Mouse (Mus musculus): ENCODE results near the gene Metap2.
"Not testable (repeated sequence)": the region's sequence is repeated elsewhere in the genome, so short reads cannot be mapped to it uniquely, and the experiment has no call there.

Gene Metap2

GRCm38 (mm10) chr10:93846706-93847105 lies 50.2 kb downstream of the Metap2 start:
- no peak for DNase-seq (ENCODE audit: low spot score in 2 of 2)

- not testable (repeated sequence) for DNase-seq (ENCODE audit: low spot score in 2 of 2)
Measured at GRCm38 (mm10) chr10:93835115-93835514, 61.8 kb downstream of the Metap2 start.

GRCm38 (mm10) chr10:93834394-93834745 lies 62.5 kb downstream of the Metap2 start:
- no peak for DNase-seq (ENCODE audit: low spot score in 2 of 2)

- peak in 1 of 2 experiments; percentile 29 for DNase-seq (ENCODE audit: low spot score in 2 of 2)
Measured at GRCm38 (mm10) chr10:93833699-93834393, 63.0 kb downstream of the Metap2 start.

GRCm38 (mm10) chr10:93833370-93833698 lies 63.6 kb downstream of the Metap2 start:
- no peak for DNase-seq (ENCODE audit: low spot score in 2 of 2)

- DNase-seq (ENCODE audit: low spot score in 2 of 2) = no peak
Measured at GRCm38 (mm10) chr10:93832811-93833210, 64.1 kb downstream of the Metap2 start.

- no peak for DNase-seq (ENCODE audit: low spot score in 2 of 2)
Measured at GRCm38 (mm10) chr10:93831730-93832574, 64.9 kb downstream of the Metap2 start.

- DNase-seq (ENCODE audit: low spot score in 2 of 2) = no peak
Measured at GRCm38 (mm10) chr10:93830931-93831729, 65.8 kb downstream of the Metap2 start, which contains the start of gene Usp44. Gene Usp44 (plus strand): TSS chr10:93831555.

- no peak for DNase-seq (ENCODE audit: low spot score in 2 of 2)
Measured at GRCm38 (mm10) chr10:93829898-93830831, 66.7 kb downstream of the Metap2 start.

- peak; percentile 17 to 58 for DNase-seq (ENCODE audit: low spot score in 2 of 2)
Measured at GRCm38 (mm10) chr10:93818661-93819060, 78.2 kb downstream of the Metap2 start.

GRCm38 (mm10) chr10:93813755-93814154 lies 83.1 kb downstream of the Metap2 start:
- no peak for DNase-seq (ENCODE audit: low spot score in 2 of 2)

GRCm38 (mm10) chr10:93812774-93813415 lies 84.0 kb downstream of the Metap2 start:
- peak; percentile 40 to 55 for DNase-seq (ENCODE audit: low spot score in 2 of 2)

GRCm38 (mm10) chr10:93812098-93812497 lies 84.8 kb downstream of the Metap2 start:
- DNase-seq (ENCODE audit: low spot score in 2 of 2) = no peak

GRCm38 (mm10) chr10:93810590-93811185 lies 86.2 kb downstream of the Metap2 start:
- DNase-seq (ENCODE audit: low spot score in 2 of 2) = no peak

GRCm38 (mm10) chr10:93809438-93809837 lies 87.5 kb downstream of the Metap2 start:
- not testable (repeated sequence) for DNase-seq (ENCODE audit: low spot score in 2 of 2)

All from urinary bladder, adult 18-20 months (tissue).